Comparison of ENCODE assay signal across 30 mouse cellular contexts in the genomic region with DNA sequence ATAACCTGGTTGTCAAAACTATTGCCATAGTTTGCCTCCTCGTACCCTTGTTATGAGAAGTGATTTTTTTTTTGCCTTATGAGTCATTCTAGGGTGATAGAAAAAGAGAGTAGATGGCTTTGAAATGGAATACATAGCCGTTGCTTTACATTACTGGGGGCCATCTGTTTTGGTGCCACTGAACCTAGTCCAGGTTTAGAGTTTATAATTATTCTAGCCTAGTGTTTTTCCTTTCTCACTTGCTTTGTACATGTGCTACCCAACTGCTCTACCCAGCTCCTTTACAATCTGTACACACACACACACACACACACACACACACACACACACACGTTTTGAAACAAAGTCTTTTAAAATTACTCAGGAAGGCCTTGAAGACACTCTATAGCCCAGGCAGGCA.
"Had no signal": no experiment of that assay in that cellular context is flagged by ENCODE, and none has a peak within 500 bp of the region (broad histone marks: within the 10 kb centered on the region; RNA-seq: fewer than 3 reads in every experiment).

No protein-coding gene starts in this region.

- DNase-seq: left cerebral cortex, postnatal 4 days; liver; liver, embryonic 13.5 days; liver, postnatal 0 days; lung, adult 18-20 months; lung, adult 2 months; lung, embryonic 14.5 days; lung, postnatal 10 days; lung, postnatal 14 days; lung, postnatal 36 days; lung, postnatal 4 days; midbrain, embryonic 14.5 days had no signal

- H3K27ac ChIP-seq: limb, embryonic 10.5 days; limb, embryonic 12.5 days; limb, embryonic 13.5 days; limb, embryonic 15.5 days; liver, embryonic 12.5 days; liver, embryonic 13.5 days; liver, embryonic 14.5 days; liver, embryonic 15.5 days; lung, embryonic 15.5 days; macrophage; midbrain, embryonic 10.5 days; midbrain, embryonic 12.5 days; midbrain, embryonic 13.5 days; midbrain, embryonic 15.5 days; neural tube, embryonic 12.5 days had no signal

- ATAC-seq: liver, embryonic 12.5 days; liver, postnatal 0 days; lung, postnatal 0 days; midbrain, embryonic 13.5 days; midbrain, embryonic 15.5 days; midbrain, embryonic 16.5 days had no signal

- H3K4me3 ChIP-seq: limb, embryonic 10.5 days; limb, embryonic 12.5 days; limb, embryonic 13.5 days; limb, embryonic 15.5 days; liver, embryonic 12.5 days; liver, embryonic 13.5 days; liver, embryonic 15.5 days; lung, embryonic 15.5 days; megakaryocyte, embryonic 14.5 days; midbrain, embryonic 10.5 days; midbrain, embryonic 12.5 days; midbrain, embryonic 13.5 days; midbrain, embryonic 15.5 days; myocyte; neural tube, embryonic 12.5 days had no signal
